Mouse (Mus musculus) gastrocnemius, postnatal 25 days (tissue): ENCODE data around the gene Khdc3. TPM values are rescaled to one million over a fixed set of nuclear protein-coding genes. Genes with fewer than 3 reads are reported as not detected.
"Not testable (repeated sequence)": the region's sequence is repeated elsewhere in the genome, so short reads cannot be mapped to it uniquely, and the experiment has no call there.

ENCODE experiments used
- DNase-seq: peaks from one replicate; pipeline ENCODE4 v3.0.0; 2022
- total RNA-seq, 2 experiments: library from RNA; stranded (reverse); gene quantifications; 1 replicate in 1 of 2; 2 replicates in 1 of 2; pipeline ENCODE4 v1.2.3; 2021

The Khdc3 gene
- total RNA-seq, 2 experiments from 2014 or later = not detected

DNA sequence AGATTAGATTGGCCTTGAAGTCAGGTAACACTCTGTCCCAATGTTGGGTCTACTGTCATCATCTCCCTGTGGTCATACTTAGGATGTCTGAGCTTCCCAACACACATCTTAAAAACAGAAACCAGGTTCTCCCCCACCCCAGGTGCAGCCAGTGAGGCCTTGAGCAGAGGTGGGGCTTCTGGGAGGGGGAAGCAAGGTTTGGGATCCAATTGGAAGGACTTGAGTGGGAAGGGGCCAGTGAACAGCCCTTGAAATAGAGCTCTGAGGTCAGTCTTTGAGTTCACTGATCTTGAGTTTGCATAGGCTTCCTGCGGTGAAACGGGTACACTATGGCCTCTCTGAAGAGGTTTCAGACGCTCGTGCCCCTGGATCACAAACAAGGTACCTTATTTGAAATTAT, 545 bp downstream of the Khdc3 start, which contains the start of gene Gm20509:
Gene Gm20509, plus strand, starts transcription at position 290 of the 400 bp plus-strand sequence.
- no peak for DNase-seq

DNA sequence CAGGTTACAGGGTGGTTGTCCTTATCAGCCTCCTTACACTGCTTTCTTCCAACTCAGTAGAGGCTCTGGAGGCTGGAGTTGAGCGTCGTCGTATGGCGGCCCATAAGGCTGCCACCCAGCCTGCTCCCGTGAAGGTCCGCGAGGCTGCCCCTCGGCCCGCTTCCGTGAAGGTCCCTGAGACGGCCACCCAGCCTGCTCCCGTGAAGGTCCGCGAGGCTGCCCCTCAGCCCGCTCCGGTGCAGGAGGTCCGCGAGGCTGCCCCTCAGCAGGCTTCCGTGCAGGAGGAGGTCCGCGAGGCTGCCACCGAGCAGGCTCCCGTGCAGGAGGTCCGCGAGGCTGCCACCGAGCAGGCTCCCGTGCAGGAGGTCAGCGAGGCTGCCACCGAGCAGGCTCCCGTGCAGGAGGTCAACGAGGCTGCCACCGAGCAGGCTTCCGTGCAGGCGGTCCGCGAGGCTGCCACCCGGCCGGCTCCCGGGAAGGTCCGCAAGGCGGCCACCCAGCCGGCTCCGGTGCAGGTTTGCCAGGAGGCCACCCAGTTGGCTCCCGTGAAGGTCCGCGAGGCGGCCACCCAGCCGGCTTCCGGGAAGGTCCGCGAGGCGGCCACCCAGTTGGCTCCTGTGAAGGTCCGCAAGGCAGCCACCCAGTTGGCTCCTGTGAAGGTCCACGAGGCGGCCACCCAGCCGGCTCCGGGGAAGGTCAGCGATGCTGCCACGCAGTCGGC, 1.7 kb downstream of the Khdc3 start:
- peak; percentile 37 for DNase-seq

DNA sequence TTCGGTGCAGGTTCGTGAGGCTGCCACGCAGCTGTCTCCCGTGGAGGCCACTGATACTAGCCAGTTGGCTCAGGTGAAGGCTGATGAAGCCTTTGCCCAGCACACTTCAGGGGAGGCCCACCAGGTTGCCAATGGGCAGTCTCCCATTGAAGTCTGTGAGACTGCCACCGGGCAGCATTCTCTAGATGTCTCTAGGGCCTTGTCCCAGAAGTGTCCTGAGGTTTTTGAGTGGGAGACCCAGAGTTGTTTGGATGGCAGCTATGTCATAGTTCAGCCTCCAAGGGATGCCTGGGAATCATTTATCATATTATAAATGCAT, 2.2 kb downstream of the Khdc3 start:
- DNase-seq = no peak

DNA sequence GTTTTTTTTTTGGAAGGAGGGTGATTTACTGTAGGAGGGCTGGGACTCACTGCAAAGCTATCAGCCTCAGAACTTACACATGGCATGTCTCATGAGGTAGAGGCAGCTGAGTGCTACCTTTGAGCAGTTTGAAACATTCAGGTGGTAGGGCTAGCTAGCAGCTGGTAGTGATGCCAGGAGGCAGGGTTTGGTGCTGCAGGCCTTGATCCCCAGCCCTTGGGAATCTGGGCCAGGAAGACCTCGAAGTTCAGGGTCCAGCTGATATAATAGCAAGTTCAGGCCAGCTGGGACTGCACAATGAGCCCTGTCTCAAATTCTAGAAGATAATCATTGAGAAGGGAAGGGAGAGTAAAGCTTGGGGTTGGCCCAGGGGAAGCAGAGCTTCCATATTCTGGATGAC, 3.5 kb downstream of the Khdc3 start:
- DNase-seq = no peak

DNA sequence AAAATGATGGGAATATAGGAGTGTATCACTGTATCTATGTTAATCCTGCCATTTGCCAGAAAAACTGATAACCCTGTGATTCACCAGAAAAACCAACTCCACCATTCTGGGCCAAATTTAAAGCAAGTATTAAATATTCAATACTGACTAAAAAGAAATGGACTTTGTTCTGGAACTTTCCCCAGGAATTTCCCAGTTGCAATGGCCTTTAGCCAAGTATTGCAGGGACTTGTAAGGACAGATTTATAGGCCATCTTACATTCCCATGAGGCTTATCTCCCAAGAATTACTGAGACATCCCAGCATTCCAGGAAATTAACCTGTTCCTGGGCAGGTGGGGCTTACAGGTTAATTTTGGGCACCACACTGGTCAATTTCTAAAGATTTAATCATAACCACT, 4.1 kb downstream of the Khdc3 start:
- no peak for DNase-seq

DNA sequence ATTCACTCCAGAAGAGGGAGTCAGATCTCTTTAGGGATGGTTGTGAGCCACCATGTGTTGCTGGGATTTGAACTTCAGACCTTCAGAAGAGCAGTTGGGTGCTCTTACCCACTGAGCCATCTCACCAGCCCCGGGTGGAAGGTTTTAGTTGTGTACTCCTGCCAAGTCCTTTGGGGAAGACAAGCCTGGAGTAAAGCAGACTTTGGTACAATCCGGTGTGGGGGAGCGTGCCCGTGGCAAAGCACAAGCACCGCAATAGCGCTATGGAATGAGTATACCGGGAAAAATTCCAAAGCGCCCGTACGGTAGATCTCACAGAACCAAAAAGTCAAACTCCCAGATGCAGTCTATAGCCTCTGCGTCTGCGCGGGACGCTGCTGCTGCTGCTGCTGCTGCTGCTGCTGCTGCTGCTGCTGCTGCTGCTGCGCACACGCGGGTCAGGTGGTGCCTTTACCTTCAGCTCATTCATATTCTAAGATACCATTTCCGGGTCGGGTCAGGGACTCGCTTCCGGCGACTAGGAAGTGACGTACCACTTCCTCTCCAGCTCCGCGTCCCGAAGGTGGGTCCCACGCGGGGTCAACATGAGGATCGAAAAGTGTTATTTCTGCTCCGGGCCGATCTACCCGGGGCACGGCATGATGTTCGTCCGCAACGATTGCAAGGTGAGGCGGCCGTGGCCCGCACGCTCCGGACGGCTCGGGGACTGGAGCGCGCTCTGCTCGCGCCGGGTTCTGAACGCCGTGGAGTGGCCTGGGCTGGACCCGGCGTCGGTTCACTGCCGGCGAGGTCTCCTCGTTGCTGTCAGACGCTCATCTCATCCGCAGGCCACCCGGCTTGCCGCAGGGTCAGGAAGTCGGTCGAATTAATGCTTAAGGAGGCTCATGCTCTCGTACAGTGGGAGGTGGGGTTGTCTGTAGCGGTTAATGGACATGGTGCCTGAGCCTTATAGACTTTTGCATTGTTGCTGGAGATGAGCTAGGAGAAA, 11.6 kb downstream of the Khdc3 start, which contains the start of gene Rsl24d1:
Gene Rsl24d1, plus strand, starts transcription at position 508 of the 988 bp plus-strand sequence.
- DNase-seq = peak; percentile 73

DNA sequence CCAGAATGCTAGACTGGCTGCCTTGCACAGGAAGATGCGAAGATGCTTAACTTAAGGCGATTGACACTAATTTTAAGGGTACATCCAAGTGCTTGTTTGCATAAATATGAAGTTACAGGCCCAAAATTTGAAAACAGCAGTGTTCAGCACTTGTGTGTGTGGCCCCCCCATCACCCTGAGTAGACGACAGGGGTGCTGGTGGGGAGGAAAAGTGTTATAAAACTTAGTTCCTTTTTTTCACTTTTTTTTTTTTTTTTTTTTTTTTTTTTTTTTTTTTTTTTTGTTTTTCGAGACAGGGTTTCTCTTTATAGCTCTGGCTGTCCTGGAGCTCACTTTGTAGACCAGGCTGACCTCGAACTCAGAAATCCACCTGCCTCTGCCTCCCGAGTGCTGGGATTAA, 15.1 kb downstream of the Khdc3 start:
- DNase-seq = not testable (repeated sequence)

DNA sequence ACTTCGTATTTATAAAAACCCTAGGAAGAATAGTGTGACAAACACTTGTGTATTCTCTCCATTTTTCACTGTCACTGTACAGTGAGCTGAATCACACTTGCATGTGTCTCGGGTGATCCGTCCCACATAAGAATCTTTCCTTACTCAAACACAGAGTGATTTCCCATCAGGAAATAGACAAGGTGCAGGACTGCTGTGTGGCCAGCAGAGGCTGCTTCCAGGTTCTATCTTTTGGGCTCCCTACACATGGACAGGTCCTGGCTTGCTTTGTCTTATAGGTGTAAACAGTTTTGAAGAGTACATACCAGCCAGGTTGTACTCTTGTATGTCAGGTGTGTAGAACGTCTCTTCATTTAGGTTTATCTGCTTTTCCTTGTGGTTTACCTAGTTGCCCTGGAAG, 16.4 kb downstream of the Khdc3 start:
- no peak for DNase-seq

DNA sequence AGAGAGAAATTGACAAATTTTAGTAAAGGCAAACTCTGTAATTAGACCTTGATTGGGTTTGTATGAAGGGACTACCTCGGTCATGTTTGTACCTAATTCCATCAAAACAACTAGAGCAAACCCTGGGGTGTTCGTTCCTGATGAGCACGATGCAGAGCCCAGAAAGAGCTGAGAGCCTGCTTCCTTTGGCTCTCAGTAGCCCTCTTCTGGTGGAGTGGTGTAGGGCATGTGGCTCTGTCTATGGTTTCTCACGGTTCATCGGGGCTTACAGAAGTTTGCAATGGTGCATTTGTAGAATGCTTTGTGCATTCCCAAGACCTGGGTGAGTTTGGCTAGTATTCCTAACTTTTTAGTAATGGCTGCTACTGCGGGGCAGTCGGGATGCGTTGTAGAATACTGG, 20.1 kb downstream of the Khdc3 start:
- DNase-seq = no peak

DNA sequence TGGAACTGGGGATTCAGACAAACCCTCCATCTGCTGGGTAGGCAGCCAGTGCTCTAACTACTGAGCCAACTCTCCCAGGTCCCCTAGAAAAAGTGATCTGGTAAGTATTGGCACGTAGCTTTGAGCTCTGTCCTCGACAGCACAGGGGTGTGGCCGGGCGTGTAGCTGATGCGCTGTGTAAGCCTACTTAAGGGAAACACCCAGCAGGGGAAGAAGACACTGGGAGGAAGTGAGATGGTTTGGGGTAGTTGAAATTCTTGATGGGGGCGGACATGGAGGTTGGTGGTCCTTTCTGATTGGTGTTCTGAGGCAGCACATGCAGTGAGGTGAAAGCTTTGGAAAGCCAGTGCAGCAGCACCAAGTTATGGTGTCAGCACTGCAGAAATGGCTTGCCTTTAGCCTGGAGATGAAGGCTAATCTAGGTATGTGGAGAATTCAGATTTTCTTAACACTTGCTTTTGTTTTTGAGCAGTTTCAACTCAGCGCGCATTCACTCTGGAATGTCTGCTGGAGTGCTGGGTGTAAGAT, 23.5 kb downstream of the Khdc3 start:
- no peak for DNase-seq

DNA sequence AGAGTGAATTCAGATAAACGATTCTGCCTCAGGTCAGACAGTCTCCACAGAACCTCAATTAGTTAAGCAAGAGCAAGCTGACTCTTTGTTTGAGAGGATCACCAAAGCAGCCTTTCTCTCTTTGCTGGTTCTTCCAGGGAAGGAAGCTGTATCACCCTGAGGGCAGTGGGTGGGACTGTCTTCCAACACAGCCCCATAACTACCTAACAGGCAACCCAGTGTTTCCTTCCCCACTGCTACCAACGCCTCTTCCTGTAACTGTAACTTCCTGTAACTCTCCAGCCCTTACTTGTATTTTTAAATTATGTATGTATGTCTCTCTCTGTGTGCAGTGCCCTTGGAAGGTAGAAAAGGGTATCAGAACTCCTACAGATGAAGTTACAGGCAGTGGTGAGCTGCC, 25.8 kb downstream of the Khdc3 start:
- DNase-seq = no peak

DNA sequence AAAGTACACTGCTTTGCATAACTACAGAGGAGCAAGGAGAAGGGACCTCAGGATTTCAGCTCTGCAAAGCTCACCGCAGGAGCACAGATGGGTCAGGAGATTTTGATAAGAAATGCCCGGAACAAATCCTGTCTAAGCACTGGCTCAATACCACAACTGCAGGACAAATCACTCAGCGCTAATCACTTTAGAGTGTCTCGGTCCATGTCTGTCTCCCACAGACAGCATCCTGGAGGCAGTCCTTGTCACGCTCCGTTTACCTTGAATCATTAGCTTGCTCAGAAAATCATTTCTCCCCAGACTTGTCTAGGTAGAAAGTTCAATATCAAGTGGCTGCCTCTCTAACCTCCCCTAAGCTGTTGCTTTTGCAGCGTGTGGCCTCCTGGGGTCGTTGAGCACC, 28.2 kb downstream of the Khdc3 start:
- no peak for DNase-seq

DNA sequence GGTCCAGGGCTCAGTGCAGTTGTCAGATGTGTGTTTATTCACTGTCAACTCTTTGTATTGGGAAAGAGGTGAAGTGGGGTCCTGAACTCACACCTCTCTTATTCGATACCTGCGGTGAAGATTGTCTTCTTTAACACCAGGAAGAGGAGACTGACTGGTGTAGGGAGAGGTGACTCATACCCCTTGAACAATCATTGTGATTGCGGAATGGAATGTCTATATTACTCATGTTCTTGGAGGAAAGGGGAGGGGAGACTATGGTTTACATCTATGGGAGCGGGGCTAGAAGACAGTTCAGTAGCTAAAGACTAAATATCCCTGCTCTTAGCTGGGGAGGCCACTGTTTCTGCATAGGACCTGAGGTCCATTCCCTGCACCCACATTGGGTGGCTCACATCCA, 28.9 kb downstream of the Khdc3 start:
- DNase-seq = no peak

DNA sequence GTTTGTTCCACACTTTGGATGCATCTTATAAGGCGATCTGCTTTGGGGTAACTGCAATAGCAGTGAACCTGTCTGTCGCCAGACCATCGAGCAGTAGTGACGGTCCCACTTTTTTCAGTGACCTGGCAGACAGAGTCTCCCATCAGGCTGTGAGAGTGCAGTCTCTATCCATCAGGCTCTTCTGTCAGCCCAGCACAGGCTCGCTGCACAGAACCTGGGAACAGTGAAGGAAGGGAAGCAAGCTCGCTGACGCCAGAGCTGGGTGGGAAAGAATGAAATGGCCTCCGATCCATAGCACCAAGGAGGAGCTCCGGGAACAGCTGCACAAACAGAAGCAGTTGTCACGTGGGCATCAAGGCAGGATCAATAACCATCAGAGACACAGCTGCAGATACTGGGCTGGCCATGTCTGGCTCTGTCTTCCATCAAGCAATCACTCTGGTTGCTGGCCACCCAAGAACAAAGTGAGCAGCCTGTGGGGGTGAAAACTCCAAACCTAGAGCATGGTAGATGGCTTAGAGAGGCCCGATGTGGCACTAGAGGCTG, 35.8 kb downstream of the Khdc3 start:
- no peak for DNase-seq

Other genes with a start within 250 kb of the Khdc3 start
- gene Pygo1, start 176.2 kb upstream of the Khdc3 start, total RNA-seq = 1 to 10 TPM; 6.9 to 8.3 TPM
- under 1 TPM; 0.49 to 0.78 TPM for gene Dyx1c1, start 143.1 kb upstream of the Khdc3 start, total RNA-seq
- not detected for gene Gm44503, start 143.0 kb upstream of the Khdc3 start, total RNA-seq
- 1 to 10 TPM; 7.0 to 9.4 TPM for gene Ccpg1os, start 116.5 kb upstream of the Khdc3 start, total RNA-seq
- 10 to 100 TPM; 53.9 to 59.0 TPM for gene Ccpg1, start 116.4 kb upstream of the Khdc3 start, total RNA-seq
- gene Pigb, start 61.5 kb upstream of the Khdc3 start, total RNA-seq = 1 to 10 TPM; 3.7 to 3.9 TPM
- 1 to 10 TPM; 1.9 to 2.5 TPM for gene Rab27a, start 57.0 kb upstream of the Khdc3 start, total RNA-seq
- gene Gm20509, start 634 bp downstream of the Khdc3 start, total RNA-seq = not detected
- 10 to 100 TPM; 39.7 to 43.8 TPM for gene Rsl24d1, start 11.6 kb downstream of the Khdc3 start, total RNA-seq